Mouse (Mus musculus): ENCODE measurements around the gene Mettl22. TPM values are rescaled to one million over a fixed set of nuclear protein-coding genes. Genes with fewer than 3 reads are reported as not detected.

The Mettl22 gene
- polyA plus RNA-seq, 1 experiment from 2014 or later, result 14.1 TPM

GRCm38 (mm10) chr16:8532461-8532860 is 61.9 kb downstream of the Mettl22 start:
- ATAC-seq (ENCODE audit: insufficient number of reproducible peaks, low FRiP score, low TSS enrichment, low read depth), result no peak
- 89% methylated on average over 9 of the region's 9 CpGs for WGBS

GRCm38 (mm10) chr16:8532894-8533293 is 62.3 kb downstream of the Mettl22 start:
- no peaks in the 10 kb centered on the region for H3K27me3 ChIP-seq (ENCODE audit: control insufficient read depth, insufficient read depth, low read length)
- 63% methylated on average over 7 of the region's 7 CpGs for WGBS
- no peak for ATAC-seq (ENCODE audit: insufficient number of reproducible peaks, low FRiP score, low TSS enrichment, low read depth)
- no peak for DNase-seq (ENCODE audit: low spot score)
- H3K4me1 ChIP-seq (ENCODE audit: control insufficient read depth, insufficient read depth, low read length), result no peaks in the 10 kb centered on the region
- H3K4me3 ChIP-seq (ENCODE audit: low read depth, low read length), result no peak overlapping the region
- H3K4me2 ChIP-seq (ENCODE audit: low read depth, severe bottlenecking), result no peak overlapping the region
- H3K9me3 ChIP-seq (ENCODE audit: control insufficient read depth, low read length), result no peaks in the 10 kb centered on the region
- no peaks in the 10 kb centered on the region for H3K36me3 ChIP-seq (ENCODE audit: control insufficient read depth, insufficient read depth, low read length)
- H3K27ac ChIP-seq (replicated peaks; ENCODE audit: low read depth, low read length), result no peak overlapping the region
- no peak overlapping the region for H3K9ac ChIP-seq (ENCODE audit: low read length)

More at GRCm38 (mm10) chr16:8532461-8532860, 61.9 kb downstream of the Mettl22 start:
- H3K36me3 ChIP-seq (ENCODE audit: control insufficient read depth, insufficient read depth, low read length), result no peaks in the 10 kb centered on the region
- H3K4me3 ChIP-seq (ENCODE audit: low read depth, low read length), result no peak overlapping the region
- H3K4me2 ChIP-seq (ENCODE audit: low read depth, severe bottlenecking), result no peak overlapping the region
- H3K27ac ChIP-seq (replicated peaks; ENCODE audit: low read depth, low read length), result no peak overlapping the region
- H3K27me3 ChIP-seq (ENCODE audit: control insufficient read depth, insufficient read depth, low read length), result no peaks in the 10 kb centered on the region
- no peak for DNase-seq (ENCODE audit: low spot score)
- no peaks in the 10 kb centered on the region for H3K4me1 ChIP-seq (ENCODE audit: control insufficient read depth, insufficient read depth, low read length)
- H3K9me3 ChIP-seq (ENCODE audit: control insufficient read depth, low read length), result no peaks in the 10 kb centered on the region
- no peak overlapping the region for H3K9ac ChIP-seq (ENCODE audit: low read length)

GRCm38 (mm10) chr16:8533477-8533876 is 62.9 kb downstream of the Mettl22 start:
- Histone ChIP-seq H3K27me3 (ENCODE audit: control insufficient read depth, insufficient read depth, low read length) (no peaks in the 10 kb centered on the region), H3K9ac (ENCODE audit: low read length) (no peak overlapping the region), H3K36me3 (ENCODE audit: control insufficient read depth, insufficient read depth, low read length) (no peaks in the 10 kb centered on the region), H3K4me1 (ENCODE audit: control insufficient read depth, insufficient read depth, low read length) (no peaks in the 10 kb centered on the region), H3K4me2 (ENCODE audit: low read depth, severe bottlenecking) (no peak overlapping the region), H3K9me3 (ENCODE audit: control insufficient read depth, low read length) (no peaks in the 10 kb centered on the region), H3K27ac (replicated peaks; ENCODE audit: low read depth, low read length) (no peak overlapping the region), H3K4me3 (ENCODE audit: low read depth, low read length) (no peak overlapping the region)
- DNase-seq (ENCODE audit: low spot score), result no peak
- 89% methylated on average over 6 of the region's 6 CpGs for WGBS
- ATAC-seq (ENCODE audit: insufficient number of reproducible peaks, low FRiP score, low TSS enrichment, low read depth), result no peak

GRCm38 (mm10) chr16:8534466-8535200 is 64.0 kb downstream of the Mettl22 start:
- ATAC-seq (ENCODE audit: insufficient number of reproducible peaks, low FRiP score, low TSS enrichment, low read depth) (no peak), DNase-seq (ENCODE audit: low spot score) (no peak)
- Histone ChIP-seq H3K4me2 (ENCODE audit: low read depth, severe bottlenecking) (no peak overlapping the region), H3K4me3 (ENCODE audit: low read depth, low read length) (no peak overlapping the region), H3K9me3 (ENCODE audit: control insufficient read depth, low read length) (no peaks in the 10 kb centered on the region), H3K36me3 (ENCODE audit: control insufficient read depth, insufficient read depth, low read length) (no peaks in the 10 kb centered on the region), H3K9ac (ENCODE audit: low read length) (no peak overlapping the region), H3K27me3 (ENCODE audit: control insufficient read depth, insufficient read depth, low read length) (no peaks in the 10 kb centered on the region), H3K4me1 (ENCODE audit: control insufficient read depth, insufficient read depth, low read length) (peaks cover 9% of the 10 kb centered on the region; the same call in 1 of the 2 replicates), H3K27ac (replicated peaks; ENCODE audit: low read depth, low read length) (no peak overlapping the region)
- 85% methylated on average over 11 of the region's 11 CpGs for WGBS

- WGBS, result 91% methylated on average over 6 of the region's 6 CpGs
- ATAC-seq (ENCODE audit: insufficient number of reproducible peaks, low FRiP score, low TSS enrichment, low read depth), result no peak
- H3K36me3 ChIP-seq (ENCODE audit: control insufficient read depth, insufficient read depth, low read length), result no peaks in the 10 kb centered on the region
Measured at GRCm38 (mm10) chr16:8535411-8535810, 64.8 kb downstream of the Mettl22 start.

GRCm38 (mm10) chr16:8539150-8539865 is 68.7 kb downstream of the Mettl22 start:
- DNase-seq (ENCODE audit: low spot score) (peak; percentile 48), ATAC-seq (ENCODE audit: insufficient number of reproducible peaks, low FRiP score, low TSS enrichment, low read depth) (no peak)
- Histone ChIP-seq H3K4me1 (ENCODE audit: control insufficient read depth, insufficient read depth, low read length) (peaks cover 9% of the 10 kb centered on the region; the same call in 1 of the 2 replicates), H3K27me3 (ENCODE audit: control insufficient read depth, insufficient read depth, low read length) (no peaks in the 10 kb centered on the region), H3K9me3 (ENCODE audit: control insufficient read depth, low read length) (no peaks in the 10 kb centered on the region), H3K36me3 (ENCODE audit: control insufficient read depth, insufficient read depth, low read length) (no peaks in the 10 kb centered on the region), H3K9ac (ENCODE audit: low read length) (no peak overlapping the region), H3K4me3 (ENCODE audit: low read depth, low read length) (no peak overlapping the region), H3K4me2 (ENCODE audit: low read depth, severe bottlenecking) (no peak overlapping the region), H3K27ac (replicated peaks; ENCODE audit: low read depth, low read length) (no peak overlapping the region)
- WGBS, result 18% methylated on average over 9 of the region's 9 CpGs

More at GRCm38 (mm10) chr16:8535411-8535810, 64.8 kb downstream of the Mettl22 start:
- Histone ChIP-seq H3K27me3 (ENCODE audit: control insufficient read depth, insufficient read depth, low read length) (no peaks in the 10 kb centered on the region), H3K27ac (replicated peaks; ENCODE audit: low read depth, low read length) (no peak overlapping the region), H3K4me3 (ENCODE audit: low read depth, low read length) (no peak overlapping the region), H3K9ac (ENCODE audit: low read length) (no peak overlapping the region), H3K4me2 (ENCODE audit: low read depth, severe bottlenecking) (no peak overlapping the region), H3K9me3 (ENCODE audit: control insufficient read depth, low read length) (no peaks in the 10 kb centered on the region), H3K4me1 (ENCODE audit: control insufficient read depth, insufficient read depth, low read length) (peaks cover 9% of the 10 kb centered on the region; the same call in 1 of the 2 replicates)
- DNase-seq (ENCODE audit: low spot score), result no peak

Other genes starting within 250 kb of the Mettl22 start
- 0.23 TPM in 1 of 2 replicates, not detected in the other for gene Tmem114, start 45.7 kb upstream of the Mettl22 start, polyA plus RNA-seq (2014; fragmentation: Nextera tagmentation; extraction: Ambion mirVana)
- 18.5 and 23.3 TPM in 2 replicates for gene Abat, start 42.6 kb downstream of the Mettl22 start, polyA plus RNA-seq (2014; fragmentation: Nextera tagmentation; extraction: Ambion mirVana)
- 43.7 and 48.5 TPM in 2 replicates for gene Pmm2, start 166.9 kb downstream of the Mettl22 start, polyA plus RNA-seq (2014; fragmentation: Nextera tagmentation; extraction: Ambion mirVana)
- gene Tmem186, start 166.9 kb downstream of the Mettl22 start, polyA plus RNA-seq (2014; fragmentation: Nextera tagmentation; extraction: Ambion mirVana), result 17.2 and 17.5 TPM in 2 replicates
- 53.4 and 53.6 TPM in 2 replicates for gene Carhsp1, start 201.4 kb downstream of the Mettl22 start, polyA plus RNA-seq (2014; fragmentation: Nextera tagmentation; extraction: Ambion mirVana)
- not detected in 2 replicates for gene Gm5767, start 210.0 kb downstream of the Mettl22 start, polyA plus RNA-seq (2014; fragmentation: Nextera tagmentation; extraction: Ambion mirVana)